In the genomic region with DNA sequence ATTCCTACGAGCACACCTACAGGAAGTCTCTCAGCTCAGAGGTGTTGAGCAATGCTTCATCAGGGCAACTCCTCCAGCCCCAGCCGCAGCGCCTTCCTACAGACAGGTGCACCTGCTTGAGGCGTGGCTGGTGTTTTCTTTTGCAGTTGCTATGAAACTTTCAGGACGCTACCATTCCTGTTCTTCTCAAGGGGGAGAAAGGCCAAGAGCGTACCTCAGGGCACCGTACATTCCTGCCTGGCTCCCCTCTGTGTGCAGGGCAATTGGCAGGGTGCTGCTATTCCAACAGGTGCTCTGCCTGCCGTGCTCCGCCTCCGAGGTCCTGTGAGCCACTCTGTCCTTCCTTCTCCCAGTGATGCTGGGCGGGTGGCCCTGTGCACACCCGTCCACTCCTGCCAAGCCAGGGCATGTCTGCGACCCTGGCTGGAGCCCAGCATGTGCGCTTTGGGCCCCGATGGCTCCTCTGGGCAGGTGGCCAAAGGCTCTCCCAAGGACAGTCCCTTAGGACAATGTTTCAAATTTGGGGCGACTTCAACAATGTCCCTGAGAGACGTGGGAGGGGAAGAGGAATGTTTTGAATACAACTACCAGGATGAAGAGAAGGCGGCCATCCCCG, we compare ENCODE assay signal across 8 mouse cellular contexts.
A peak's percentile ranks its signal among the peaks of the same experiment; 100 is the strongest.
DNase-seq lines count a peak whose midpoint lies in the region; ATAC-seq and TF ChIP-seq lines count a peak whose summit lies in the region.

No protein-coding gene starts in this region.

- H3K4me2 ChIP-seq in myocyte (ENCODE audit: low read depth), result no peak overlapping the region
- no peak overlapping the region for H3K4me2 ChIP-seq in forebrain, embryonic 14.5 days (ENCODE audit: low read length)

- H3ac ChIP-seq in myocyte (ENCODE audit: control insufficient read depth, insufficient read length), result no peak overlapping the region

- peak; percentile 64 to 71 for DNase-seq in right cerebral cortex, postnatal 10 days (ENCODE audit: low spot score in 2 of 2)
- DNase-seq in right cerebral cortex, postnatal 25 days, result no peak
- DNase-seq in cerebellum, postnatal 25 days, result peak; percentile 73 to 76
- DNase-seq in kidney, adult 2 months, result peak; percentile 80
- DNase-seq in forebrain, embryonic 14.5 days (ENCODE audit: low spot score), result no peak
- DNase-seq in thymus, postnatal 10 days (ENCODE audit: low spot score in 2 of 2), result no peak
- DNase-seq in left cerebral cortex, adult 18-20 months (ENCODE audit: low spot score in 2 of 2), result no peak

- peak overlapping the region; percentile 3; the same call in 1 of the 2 replicates for H3K4me3 ChIP-seq in kidney, adult 2 months (ENCODE audit: insufficient read depth, low read depth, low read length)
- no peak overlapping the region for H3K4me3 ChIP-seq in myocyte
- H3K4me3 ChIP-seq in forebrain, embryonic 14.5 days (ENCODE audit: low read depth, low read length), result no peak overlapping the region

- H3K79me2 ChIP-seq in myocyte (ENCODE audit: control insufficient read depth, insufficient read depth), result peaks cover 11% of the 10 kb centered on the region

- H3K27ac ChIP-seq in kidney, adult 2 months (ENCODE audit: insufficient read depth, low read depth, low read length), result peak overlapping the region; percentile 7; the same call in 1 of the 2 replicates
- no peak overlapping the region for H3K27ac ChIP-seq in forebrain, embryonic 14.5 days (ENCODE audit: low read depth, low read length)

- peak; percentile 22 for TF ChIP-seq POLR2A in kidney, adult 2 months (IDR thresholded peaks at IDR 0.05; ENCODE audit: low read depth, low read length)
- TF ChIP-seq POLR2A in myocyte (IDR thresholded peaks at IDR 0.05; ENCODE audit: insufficient read length, low read depth), result peak; percentile 30

- no peaks in the 10 kb centered on the region for H3K9me3 ChIP-seq in forebrain, embryonic 14.5 days (replicated peaks; ENCODE audit: control insufficient read depth, low read length)

- no peak for TF ChIP-seq CTCF in kidney, adult 2 months (conservative IDR thresholded peaks at IDR 0.05; ENCODE audit: insufficient read depth, insufficient read length, low read depth, low read length)

- no peak for ATAC-seq in forebrain, embryonic 14.5 days

- no peaks in the 10 kb centered on the region for H3K36me3 ChIP-seq in kidney, adult 2 months (ENCODE audit: control insufficient read depth, insufficient read depth, low read length)
- H3K36me3 ChIP-seq in myocyte (ENCODE audit: control insufficient read depth, insufficient read depth), result no peaks in the 10 kb centered on the region
- peaks cover 10% of the 10 kb centered on the region for H3K36me3 ChIP-seq in forebrain, embryonic 14.5 days (ENCODE audit: control insufficient read depth, insufficient read depth, low read length)

- WGBS in kidney, adult 2 months, result 31% methylated on average over 19 of the region's 19 CpGs
- WGBS in forebrain, embryonic 14.5 days, result 83% methylated on average over 19 of the region's 19 CpGs

- no peak overlapping the region for H3K9ac ChIP-seq in forebrain, embryonic 14.5 days (ENCODE audit: low read length)

- H3K4me1 ChIP-seq in kidney, adult 2 months (ENCODE audit: control insufficient read depth, insufficient read depth, low read length), result 0 out of 2 replicates have a peak, but pooled peaks cover 20% of the 10 kb centered on the region
- H3K4me1 ChIP-seq in forebrain, embryonic 14.5 days (ENCODE audit: control insufficient read depth, insufficient read depth, low read length), result no peaks in the 10 kb centered on the region

- no peaks in the 10 kb centered on the region for H3K27me3 ChIP-seq in kidney, adult 2 months (replicated peaks; ENCODE audit: control insufficient read depth, insufficient read depth, low read length)
- H3K27me3 ChIP-seq in myocyte (ENCODE audit: control insufficient read depth, insufficient read depth, insufficient read length), result no peaks in the 10 kb centered on the region
- H3K27me3 ChIP-seq in forebrain, embryonic 14.5 days (replicated peaks; ENCODE audit: control insufficient read depth, insufficient read depth, low read length), result no peaks in the 10 kb centered on the region

TF ChIP-seq in myocyte, 11 proteins besides CTCF, POLR2A, EP300 and RAD21:
- TF ChIP-seq MYOD1 (IDR thresholded peaks at IDR 0.05; ENCODE audit: control insufficient read depth in 1 of 3, insufficient read length in 2 of 3, low read depth in 2 of 3) (peak in 1 of 3 experiments; percentile 65), MYOG (IDR thresholded peaks at IDR 0.05; ENCODE audit: control insufficient read depth in 1 of 3, insufficient read depth in 1 of 3, insufficient read length in 2 of 3, low read depth in 2 of 3) (peak in 1 of 3 experiments; percentile 48), SRF (IDR thresholded peaks at IDR 0.05; ENCODE audit: control insufficient read depth, insufficient read length, low read depth) (no peak)

Comparison
In these comparisons a context has a peak if more than half of its experiments do, and no peak if none do; other contexts are left out.
1. DNase-seq: peak in right cerebral cortex, postnatal 10 days (2 of 2), cerebellum, postnatal 25 days (2 of 2) and kidney, adult 2 months (single experiment); none in right cerebral cortex, postnatal 25 days (single experiment), forebrain, embryonic 14.5 days (single experiment), thymus, postnatal 10 days (0 of 2) and left cerebral cortex, adult 18-20 months (0 of 2).